Mouse (Mus musculus) E14TG2a.4 (cell line): ENCODE data around the gene Prkacb.

Experiments used
- CTCF ChIP-seq: conservative IDR thresholded peaks from 2 replicates; pipeline ENCODE4 v1.5.1; 2014; ENCODE audit warnings: low read length
- NANOG ChIP-seq: IDR thresholded peaks from 2 replicates; pipeline ENCODE4 v1.6.1; 2014; ENCODE audit warnings: borderline replicate concordance, low read length, mixed read lengths
- POU5F1 ChIP-seq: IDR thresholded peaks from 2 replicates; pipeline ENCODE4 v1.6.1; 2014; ENCODE audit warnings: low read length, borderline replicate concordance

- TF ChIP-seq CTCF (no peak), POU5F1 (no peak), NANOG (no peak)
These were observed 42.7 kb downstream of the Prkacb start for GRCm38 (mm10) chr3:146769940-146770659.
